Mouse (Mus musculus) CD4-positive, CD25-positive, alpha-beta regulatory T cell, adult 2 months (primary cell): Measurements from ENCODE around the gene Dhrs7b.
"Not testable (repeated sequence)": the region's sequence is repeated elsewhere in the genome, so short reads cannot be mapped to it uniquely, and the experiment has no call there.

Experiments used
- DNase-seq: peaks from one replicate; pipeline ENCODE4 v3.0.0-alpha.2; 2012; ENCODE audit warnings: low read depth, low spot score

Dhrs7b gene

GRCm38 (mm10) chr11:60841467-60842200 lies 11.2 kb downstream of the Dhrs7b start:
- no peak for DNase-seq

- DNase-seq = no peak
Observed at GRCm38 (mm10) chr11:60843412-60843811, 13.0 kb downstream of the Dhrs7b start.

GRCm38 (mm10) chr11:60845415-60845814 lies 15.0 kb downstream of the Dhrs7b start:
- no peak for DNase-seq

GRCm38 (mm10) chr11:60856587-60856986 lies 26.2 kb downstream of the Dhrs7b start:
- no peak for DNase-seq

GRCm38 (mm10) chr11:60861993-60862392 lies 31.6 kb downstream of the Dhrs7b start:
- no peak for DNase-seq

GRCm38 (mm10) chr11:60863196-60863595 lies 32.8 kb downstream of the Dhrs7b start:
- DNase-seq = no peak

- no peak for DNase-seq
Observed at GRCm38 (mm10) chr11:60864166-60864565, 33.7 kb downstream of the Dhrs7b start.

GRCm38 (mm10) chr11:60864916-60865315 lies 34.5 kb downstream of the Dhrs7b start:
- no peak for DNase-seq

GRCm38 (mm10) chr11:60866021-60866420 lies 35.6 kb downstream of the Dhrs7b start:
- DNase-seq = no peak

- no peak for DNase-seq
Observed at GRCm38 (mm10) chr11:60867456-60867855, 37.0 kb downstream of the Dhrs7b start.

- DNase-seq = no peak
Observed at GRCm38 (mm10) chr11:60867904-60868303, 37.5 kb downstream of the Dhrs7b start.

GRCm38 (mm10) chr11:60869471-60869870 lies 39.0 kb downstream of the Dhrs7b start:
- DNase-seq = not testable (repeated sequence)

- no peak for DNase-seq
Observed at GRCm38 (mm10) chr11:60871409-60871808, 41.0 kb downstream of the Dhrs7b start.

- DNase-seq = peak; percentile 52
Observed at GRCm38 (mm10) chr11:60873101-60873500, 42.7 kb downstream of the Dhrs7b start.

GRCm38 (mm10) chr11:60878056-60878612 lies 47.7 kb downstream of the Dhrs7b start:
- DNase-seq = no peak

- DNase-seq = peak; percentile 98
Observed at GRCm38 (mm10) chr11:60878675-60879294, 48.4 kb downstream of the Dhrs7b start, which contains the start of gene Tmem11. Gene Tmem11 (minus strand): TSS chr11:60879272.

GRCm38 (mm10) chr11:60879423-60879822 lies 49.0 kb downstream of the Dhrs7b start:
- peak; percentile 90 for DNase-seq

- no peak for DNase-seq
Observed at GRCm38 (mm10) chr11:60880559-60880958, 50.1 kb downstream of the Dhrs7b start.

GRCm38 (mm10) chr11:60882386-60882785 lies 52.0 kb downstream of the Dhrs7b start:
- no peak for DNase-seq

- not testable (repeated sequence) for DNase-seq
Observed at GRCm38 (mm10) chr11:60886986-60887385, 56.6 kb downstream of the Dhrs7b start.

GRCm38 (mm10) chr11:60889861-60890260 lies 59.4 kb downstream of the Dhrs7b start:
- no peak for DNase-seq

GRCm38 (mm10) chr11:60890286-60890685 lies 59.9 kb downstream of the Dhrs7b start:
- no peak for DNase-seq

- DNase-seq = no peak
Observed at GRCm38 (mm10) chr11:60890744-60891143, 60.3 kb downstream of the Dhrs7b start.
